Mouse (Mus musculus) megakaryocyte progenitor cell, adult 5-6 weeks (primary cell): ENCODE results near the gene Jup. TPM values are rescaled to one million over a fixed set of nuclear protein-coding genes. Genes with fewer than 3 reads are reported as not detected.
"Not testable (repeated sequence)": the region's sequence is repeated elsewhere in the genome, so short reads cannot be mapped to it uniquely, and the experiment has no call there.

Source experiments
- ATAC-seq: replicated peaks from 2 replicates; pipeline ENCODE4 v1.8.0; 2016; ENCODE audit warnings: mild to moderate bottlenecking, moderate TSS enrichment, inconsistent platforms; ENCODE audit not compliant: poor library complexity
- total RNA-seq, 2 experiments: library from RNA; stranded (forward) in 1 of 2; stranded (reverse) in 1 of 2; fragments of 157-497, 149-512 nt in 1 of 2; fragments of 200-1000 nt in 1 of 2; gene quantifications; 2 replicates each; pipeline versions ENCODE4 v1.2.3 to v1.2.4; 2015 to 2017

Jup gene
- total RNA-seq, 2 experiments from 2014 or later: 1.4 to 4.0 TPM

DNA sequence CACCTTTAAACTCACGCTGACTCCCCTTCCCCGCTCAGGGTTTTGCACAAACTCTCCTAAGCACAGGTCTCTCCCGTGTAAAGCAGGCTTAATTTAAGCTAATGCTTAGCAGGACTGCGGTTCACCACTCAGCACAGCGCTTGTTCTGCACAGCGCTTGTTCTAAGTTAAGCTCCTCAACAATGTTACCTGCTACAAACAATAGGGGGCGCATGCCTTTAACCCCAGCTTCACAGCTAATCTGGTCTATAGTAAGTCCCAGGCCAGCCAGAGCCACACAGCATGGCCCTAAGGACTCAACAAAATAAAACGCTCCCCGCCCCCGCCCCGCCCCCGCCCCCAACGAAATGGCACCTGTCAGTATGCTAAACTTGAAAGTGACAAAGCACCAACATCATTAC, 36.5 kb downstream of the Jup start:
- ATAC-seq: peak; percentile 59

DNA sequence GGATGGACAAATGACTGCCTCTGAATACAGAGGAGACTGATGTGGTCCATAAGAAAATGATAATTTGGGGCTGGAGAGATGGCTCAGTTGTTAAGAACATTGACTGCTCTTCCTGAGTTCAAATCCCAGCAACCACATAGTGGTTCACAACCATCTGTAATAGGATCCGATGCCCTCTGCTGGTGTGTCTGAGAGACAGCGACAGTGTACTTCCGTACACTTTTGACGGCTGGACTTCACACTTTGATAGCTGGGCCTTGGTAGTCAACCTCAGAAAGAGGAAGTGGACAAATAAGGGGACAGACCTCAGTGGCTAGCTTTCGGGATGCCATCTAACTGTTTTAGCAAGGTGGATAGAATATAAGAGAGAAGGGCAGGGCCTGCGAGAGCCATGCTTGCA, 37.4 kb downstream of the Jup start:
- no peak for ATAC-seq

DNA sequence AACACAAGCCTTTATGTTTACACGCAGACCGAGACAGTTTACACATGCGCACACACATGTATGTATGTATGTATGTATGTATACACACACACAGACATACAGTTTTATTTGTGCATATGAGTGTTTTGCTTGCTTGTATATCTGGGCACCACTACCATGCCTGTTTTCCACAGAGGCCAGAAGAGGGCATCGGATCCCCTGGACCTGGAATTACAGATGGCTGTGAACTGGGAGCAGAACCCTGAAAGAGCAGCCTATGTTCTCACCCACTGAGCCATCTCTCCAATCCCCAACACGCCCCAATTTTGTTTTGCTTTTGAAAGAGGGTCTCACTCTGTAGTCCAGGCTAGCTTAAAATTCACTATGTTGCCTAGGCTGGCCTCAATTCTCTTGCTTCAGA, 40.2 kb downstream of the Jup start:
- ATAC-seq: no peak

DNA sequence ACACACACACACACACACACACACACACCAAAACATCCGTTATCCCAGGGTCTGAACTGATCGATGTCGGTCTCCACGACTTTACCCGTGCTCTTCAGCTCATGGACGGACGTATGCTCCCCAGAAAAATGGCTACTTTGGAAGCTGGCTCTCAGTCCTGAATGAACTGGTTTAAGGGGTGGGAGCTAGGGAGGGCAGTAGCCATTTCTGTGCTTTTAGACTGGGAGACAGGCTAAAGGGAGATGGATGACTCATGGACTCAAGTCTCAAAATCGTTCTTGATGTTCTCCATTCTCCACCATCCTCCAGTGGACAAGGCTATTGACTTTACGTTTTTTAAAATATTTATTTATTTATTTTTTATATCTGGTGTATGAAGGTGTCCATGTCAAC, 40.7 kb downstream of the Jup start:
- ATAC-seq: no peak

DNA sequence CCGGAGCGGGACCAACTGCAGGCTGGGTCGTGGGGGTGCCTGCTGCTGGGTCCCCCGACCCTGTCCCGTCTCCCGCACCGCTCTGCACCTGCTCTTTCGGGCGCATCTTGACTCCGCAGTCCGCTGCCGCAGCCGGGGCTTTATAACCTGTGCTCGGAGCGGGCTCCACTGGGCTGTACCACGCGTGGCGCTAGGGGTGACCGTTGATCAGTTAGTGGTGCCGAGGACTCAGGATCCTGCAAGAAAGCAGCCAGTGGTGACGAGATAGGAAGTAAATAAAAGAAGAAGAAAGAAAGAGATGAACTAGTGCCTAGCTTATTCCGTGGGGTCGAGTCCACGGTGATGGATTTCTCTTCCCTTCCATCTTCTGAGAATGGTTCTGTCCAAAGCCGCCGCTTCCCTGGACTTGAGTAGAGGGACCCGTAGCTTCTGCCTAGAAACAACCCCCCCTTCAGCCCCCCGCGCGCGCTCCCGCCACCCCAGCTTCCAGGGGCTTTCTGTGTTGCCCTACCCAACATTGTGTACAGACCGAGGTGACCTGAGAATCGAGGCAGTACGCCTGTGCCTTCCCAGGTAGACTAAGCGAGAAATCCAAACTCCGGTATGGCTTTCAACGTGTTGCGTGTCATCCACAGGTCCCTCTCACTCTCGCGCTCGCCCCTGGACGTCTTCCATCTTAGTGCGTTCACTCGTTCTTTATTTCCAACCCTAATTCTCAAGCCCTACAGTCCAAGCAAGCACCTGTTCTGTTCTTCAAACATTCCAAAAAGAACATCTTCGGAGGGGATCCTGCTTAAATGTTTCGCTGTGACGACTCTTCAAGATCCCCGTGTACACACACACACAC, 41.4 kb downstream of the Jup start, which contains the start of gene Hap1:
Hap1 (minus strand) TSS at position 157 of the 847 bp plus-strand sequence.
- peak; percentile 38; the same call in 1 of the 2 replicates for ATAC-seq

DNA sequence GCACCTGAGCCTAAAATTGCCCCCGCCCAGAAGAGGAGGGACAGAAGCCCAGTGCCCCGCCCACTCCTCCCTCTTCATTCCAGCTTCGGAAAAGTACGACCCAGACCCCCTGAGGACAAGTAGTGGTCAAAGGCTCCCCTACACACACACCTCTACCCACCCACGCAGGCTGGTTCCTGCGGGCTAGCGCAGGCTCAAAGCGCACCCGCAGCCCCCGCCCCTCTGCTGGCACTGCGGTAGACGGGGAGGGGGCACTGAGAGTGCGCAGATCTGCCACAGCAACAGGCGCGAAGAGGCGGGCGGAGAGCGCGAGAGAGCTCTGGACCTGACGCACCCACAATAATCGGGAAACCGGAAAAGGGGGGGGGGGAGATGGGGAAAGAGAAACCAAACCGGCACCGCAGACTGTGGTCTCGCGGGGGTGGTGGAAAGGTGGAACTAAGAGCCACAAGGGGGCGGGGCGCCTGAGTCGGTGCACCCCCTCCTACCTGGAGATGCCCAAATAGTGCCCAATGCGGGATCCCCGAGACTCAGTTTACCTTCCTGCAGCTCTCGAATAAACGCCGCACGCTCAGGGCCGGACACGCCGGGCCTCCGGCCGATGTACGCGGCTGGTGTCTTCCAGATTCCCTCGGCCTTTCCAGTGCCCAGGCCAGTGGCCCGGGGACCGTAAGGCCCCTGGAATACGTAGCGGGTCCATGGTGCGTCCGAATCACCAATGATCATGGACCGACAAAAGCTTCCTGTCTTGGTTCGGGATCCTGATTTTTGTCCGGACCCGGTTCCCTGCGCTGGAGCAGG, 42.2 kb downstream of the Jup start:
- ATAC-seq: peak; percentile 53

DNA sequence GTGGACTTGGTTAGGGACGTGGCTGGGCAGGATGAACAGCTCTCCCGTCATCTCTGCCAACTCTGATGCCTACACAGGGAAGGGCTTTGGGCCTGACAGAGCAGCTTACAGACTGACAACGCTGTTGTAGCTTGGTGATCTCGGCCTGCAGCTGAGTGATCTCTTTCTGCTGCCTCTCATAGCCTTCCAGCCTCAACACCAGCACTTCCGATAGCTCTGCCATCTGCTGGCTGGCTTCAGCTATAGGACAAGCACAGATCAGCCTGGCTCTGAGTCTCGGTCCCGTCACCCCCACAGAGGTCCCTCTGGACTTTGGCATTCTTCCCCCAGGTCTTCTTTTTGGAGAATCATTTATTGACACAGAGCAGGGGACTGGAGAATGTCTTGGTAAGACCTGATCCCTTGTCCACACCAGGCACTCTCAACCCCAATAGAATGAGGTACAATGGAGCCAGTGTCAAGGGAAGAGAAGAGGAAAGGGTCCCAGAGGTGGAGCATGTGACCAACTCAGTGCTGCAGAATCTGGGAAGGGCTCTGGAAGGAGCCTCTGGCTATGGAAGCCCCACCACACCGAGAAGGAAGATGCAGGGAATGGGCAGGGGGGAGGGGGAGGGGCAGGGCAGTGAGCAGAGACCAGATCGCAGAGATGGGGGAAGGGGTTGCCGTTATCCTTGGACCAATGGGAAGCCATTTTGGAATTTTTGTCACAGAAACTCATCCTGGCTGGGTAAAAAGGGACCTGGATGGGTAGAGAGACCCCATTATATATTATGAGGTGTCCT, 45.3 kb downstream of the Jup start:
- peak; percentile 58 for ATAC-seq

DNA sequence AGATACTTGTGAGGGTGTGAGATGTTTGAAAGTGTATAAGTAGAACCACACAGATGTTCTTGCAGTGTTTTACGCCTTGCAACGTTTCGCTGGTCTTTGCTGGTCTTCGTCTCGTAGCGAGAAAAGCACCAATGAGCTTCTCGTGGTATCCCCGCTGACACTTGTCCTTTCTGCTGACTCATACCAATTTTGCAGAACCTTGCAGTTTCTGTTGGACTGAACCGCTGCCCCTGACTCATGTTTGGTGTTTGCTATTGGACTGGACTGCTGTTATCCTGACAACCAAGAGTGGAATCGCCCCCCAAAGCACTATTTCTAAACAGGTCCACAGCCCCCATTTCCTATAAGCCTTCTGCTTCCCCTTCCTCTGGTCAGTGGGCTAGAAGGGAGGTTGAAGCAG, 53.3 kb downstream of the Jup start:
- ATAC-seq: 0 out of 2 replicates have a peak, but pooled peaks have one; percentile 26

DNA sequence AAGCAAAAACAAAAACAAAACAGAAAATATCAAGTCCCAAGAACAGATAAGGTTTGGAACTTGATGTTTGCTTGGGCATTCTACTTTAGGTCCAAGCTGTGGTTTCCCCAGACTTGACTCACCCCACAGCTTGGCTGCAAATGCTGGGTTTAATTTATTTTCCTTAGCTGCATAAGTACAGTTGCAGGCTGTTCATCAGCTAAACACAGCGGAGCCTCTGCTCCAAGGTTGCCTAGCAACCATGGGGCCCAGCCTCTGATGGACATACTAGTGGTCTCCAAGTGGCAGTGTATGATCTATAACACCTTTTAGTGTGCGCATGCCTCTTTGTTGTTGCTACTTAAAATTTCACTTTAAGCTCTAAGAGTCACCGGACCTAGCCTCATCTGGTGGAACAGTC, 61.8 kb downstream of the Jup start:
- ATAC-seq: no peak

DNA sequence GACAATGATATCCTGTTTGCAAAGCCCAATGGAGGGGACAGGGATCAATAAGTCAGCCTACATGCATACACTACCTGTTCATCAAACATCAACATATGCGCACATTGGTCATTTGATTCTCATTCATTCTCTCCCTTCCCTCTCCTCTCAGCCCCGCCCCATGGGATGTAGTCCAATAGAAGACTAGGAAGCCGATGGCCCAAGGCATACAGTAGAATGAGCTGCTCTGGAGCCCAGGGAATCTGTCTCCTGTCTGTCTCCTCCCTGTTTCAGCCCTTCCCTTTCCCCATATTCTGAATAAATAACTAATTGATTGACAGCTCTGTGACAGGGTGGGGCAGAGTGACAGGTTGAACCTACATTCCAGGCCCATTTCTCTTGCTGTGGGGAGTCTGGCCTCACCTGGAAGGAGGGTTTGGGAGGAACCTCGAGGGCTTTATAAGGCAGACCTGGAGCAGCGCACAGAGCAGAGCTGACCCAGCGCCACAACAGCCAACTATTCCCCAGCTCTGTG, 63.6 kb downstream of the Jup start, which contains the start of gene Gast:
Gast (plus strand) TSS at position 464 of the 514 bp plus-strand sequence.
- no peak for ATAC-seq

DNA sequence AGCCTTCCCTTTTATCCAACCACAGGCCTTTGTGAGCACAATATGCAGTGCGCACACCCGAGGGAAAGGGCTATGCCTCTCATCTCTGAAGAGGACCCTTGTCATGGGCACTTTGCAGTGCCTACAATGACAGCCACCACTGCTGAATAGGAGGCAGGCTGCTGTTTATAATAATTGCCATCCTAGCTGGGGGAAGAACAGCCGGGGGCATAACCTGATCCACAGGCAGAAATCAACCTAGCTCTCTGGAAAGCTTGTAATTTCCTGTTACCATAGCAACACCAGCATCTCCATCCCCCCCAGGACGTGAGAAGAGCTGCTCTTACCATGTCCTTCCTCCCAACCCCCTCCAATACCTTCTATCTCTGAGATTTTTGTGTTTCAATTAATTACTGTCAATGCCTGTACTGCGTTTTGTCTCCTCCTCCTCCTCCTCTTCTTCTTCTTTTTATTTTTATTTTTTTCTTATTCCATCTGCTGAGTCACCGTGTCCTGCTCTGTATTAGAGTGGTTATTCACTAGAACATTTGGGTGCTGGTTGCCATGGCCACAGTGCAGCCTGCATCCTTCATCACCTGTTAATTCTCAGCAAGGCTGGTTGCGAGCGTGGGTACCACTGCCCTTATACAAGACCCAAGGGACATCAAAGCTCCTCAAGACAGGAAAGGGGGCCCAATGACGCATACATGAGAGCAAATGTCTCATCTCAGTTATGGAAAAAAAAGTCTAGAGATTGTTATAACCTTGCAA, 64.6 kb downstream of the Jup start:
- no peak for ATAC-seq

DNA sequence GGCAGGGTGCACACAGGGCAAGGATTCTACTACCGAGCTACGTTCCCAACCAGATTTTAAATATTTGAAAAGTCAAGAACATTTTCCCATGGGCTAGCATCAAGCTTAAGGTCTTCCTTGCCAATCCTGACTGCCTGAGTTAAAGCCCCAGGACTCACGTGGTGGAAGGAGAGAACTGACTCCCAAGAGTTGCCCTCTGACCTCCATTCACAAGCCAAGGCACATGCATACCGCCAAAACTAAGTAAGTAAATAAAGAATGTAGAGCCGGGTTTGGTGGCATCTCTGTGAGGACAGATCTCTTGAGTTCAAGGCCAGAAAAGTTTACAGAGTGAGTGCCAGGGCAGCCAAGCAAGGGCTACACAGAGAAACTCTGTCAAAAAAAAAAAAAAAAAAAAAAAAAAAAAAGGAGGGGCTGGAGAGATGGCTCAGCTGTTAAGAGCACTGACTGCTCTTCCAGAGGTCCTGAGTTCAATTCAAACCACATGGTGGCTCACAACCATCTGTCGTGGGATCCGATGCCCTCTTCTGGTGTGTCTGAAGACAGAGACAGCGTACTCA, 66.7 kb downstream of the Jup start:
- ATAC-seq: not testable (repeated sequence)

DNA sequence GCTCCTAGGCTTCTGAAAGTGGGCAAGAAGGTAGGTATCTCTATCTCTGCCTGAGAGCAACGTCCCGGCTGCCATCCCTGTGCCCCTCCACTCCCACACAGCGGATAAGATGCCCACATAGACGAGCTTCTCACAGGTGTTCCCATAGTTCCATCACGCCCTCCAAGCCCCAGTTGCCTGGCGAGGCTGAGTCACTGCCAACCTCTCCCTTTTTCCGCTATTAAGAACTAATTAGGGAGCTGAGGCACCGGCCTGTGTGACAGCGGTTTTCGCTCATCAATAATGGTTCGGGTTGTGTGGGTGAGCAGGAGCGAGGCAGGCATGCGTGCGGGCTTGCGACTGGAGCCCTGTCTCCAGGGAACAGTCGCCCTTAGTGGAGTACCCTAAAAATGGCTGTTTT, 67.3 kb downstream of the Jup start:
- ATAC-seq: no peak

DNA sequence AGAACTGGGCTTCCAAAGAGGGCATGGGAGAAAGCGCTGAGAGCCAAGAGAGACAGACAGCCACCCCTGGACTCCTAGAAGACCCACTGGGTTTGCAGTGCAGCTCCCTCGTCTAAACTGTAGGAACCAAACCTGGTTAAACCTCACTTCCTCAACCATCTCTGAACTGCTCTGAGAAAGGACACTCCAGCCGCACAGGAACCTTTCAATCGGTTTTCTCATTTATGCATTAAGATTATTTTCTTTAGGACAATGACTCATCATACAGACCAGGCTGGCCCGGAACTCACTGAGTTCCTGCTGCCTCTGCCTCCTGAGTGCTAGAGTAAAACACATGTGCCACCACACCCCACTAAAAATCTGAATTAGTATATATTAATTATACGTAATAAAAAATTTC, 69.8 kb downstream of the Jup start:
- no peak for ATAC-seq

DNA sequence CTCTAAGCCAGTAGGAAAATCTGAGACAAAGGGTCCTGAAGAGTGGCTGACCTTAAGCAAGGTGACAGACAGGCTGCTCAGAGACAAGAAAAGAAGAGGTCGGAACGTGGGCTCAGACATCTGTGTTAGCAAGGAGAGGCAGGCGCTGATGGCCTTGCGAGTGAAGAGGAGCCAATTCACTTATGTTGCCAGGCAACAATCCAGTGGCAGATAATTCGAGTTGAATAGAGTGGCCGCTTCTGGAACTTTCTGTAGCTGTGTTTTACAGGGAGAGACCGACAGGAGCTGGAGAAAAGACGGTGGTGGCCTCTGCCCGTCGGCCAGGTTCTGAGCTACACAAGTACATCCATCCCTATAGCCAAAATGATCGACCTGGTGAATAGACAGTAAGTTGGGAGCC, 70.2 kb downstream of the Jup start:
- no peak for ATAC-seq

DNA sequence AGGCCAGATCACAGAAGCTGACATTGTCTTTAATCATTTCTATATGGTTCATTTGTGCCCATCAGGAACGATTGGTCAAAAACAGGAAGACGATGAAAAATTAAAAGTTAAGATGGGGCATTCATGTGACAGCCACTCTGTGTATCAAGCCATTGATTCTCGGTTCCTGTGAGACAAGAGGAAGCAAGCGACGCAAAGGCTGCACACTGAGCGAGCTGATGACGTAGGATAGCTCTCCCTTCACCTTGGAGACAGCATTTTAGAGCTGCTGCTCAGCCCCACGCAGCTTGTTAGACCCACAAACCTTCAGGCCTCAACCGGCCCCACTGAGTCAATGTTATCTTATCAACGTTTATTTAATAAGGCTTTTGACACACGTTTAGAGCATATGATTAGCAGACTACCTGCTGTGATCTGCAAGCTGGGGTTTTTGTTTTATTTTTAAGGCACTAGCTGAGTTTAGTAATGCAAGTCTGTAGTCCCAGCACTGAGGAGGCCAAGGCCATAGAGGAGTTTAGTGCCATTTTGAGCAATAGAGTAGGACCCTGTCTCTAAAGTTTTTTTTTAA, 72.4 kb downstream of the Jup start:
- no peak for ATAC-seq

DNA sequence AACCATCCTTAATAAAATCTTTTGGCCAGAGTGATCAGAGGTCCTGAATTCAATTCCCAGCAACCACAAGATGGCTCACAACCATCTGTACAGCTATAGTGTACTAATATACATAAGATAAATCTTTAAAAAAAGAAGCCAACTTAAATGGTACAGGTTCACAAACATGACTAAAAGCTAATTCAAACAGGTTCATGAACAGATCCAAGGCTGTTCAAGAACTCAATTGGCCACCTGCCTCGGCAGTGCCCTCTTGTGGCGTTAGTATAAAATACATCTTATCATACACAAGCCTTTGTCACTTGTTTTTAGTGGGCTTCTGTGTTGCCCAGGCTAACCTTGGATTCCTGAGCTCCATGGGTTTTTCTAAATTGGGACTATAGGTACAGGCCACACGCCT, 74.0 kb downstream of the Jup start:
- ATAC-seq: peak; percentile 21; the same call in 1 of the 2 replicates

DNA sequence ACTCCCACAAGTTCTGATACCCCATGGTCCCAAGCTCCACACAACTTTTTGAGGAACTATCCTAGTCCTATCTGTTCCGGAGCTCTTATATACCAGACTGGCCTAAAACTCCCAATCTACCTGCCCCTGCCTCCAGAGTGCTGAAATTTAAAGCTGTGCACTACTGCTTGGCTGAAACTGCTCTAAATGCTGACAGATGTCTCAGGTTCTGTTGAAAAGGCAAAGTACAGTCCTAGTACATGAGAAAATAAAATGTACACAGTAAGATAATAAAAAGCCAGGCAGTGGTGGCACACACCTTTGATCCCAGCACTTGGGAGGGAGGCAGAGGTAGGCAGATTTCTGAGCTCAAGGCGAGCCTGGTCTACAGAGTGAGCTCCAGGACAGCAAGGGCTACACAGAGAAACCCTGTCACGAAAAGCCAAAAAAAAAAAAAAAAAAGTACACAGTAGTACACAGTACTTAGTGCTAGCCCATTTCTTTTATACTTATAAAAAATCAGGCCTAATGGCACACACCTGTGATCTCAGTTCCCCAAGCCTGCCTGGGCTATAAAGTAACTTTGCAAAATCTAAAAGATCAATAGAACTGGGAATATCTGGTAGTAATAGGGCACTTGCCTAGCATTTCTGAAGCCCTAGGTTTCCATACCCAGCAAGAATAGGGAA, 74.8 kb downstream of the Jup start:
- no peak for ATAC-seq
